Mouse (Mus musculus): ENCODE measurements around the gene Cacna2d3.

GRCm38 (mm10) chr14:29720334-29720911, 1.2 kb downstream of the Cacna2d3 start:
- no peak for TF ChIP-seq CTCF (IDR thresholded peaks at IDR 0.05; ENCODE audit: control insufficient read depth, insufficient read depth, insufficient replicate concordance, low read depth, low read length)
- TF ChIP-seq POLR2A (IDR thresholded peaks at IDR 0.05; ENCODE audit: control insufficient read depth, low read depth, low read length), result no peak

Data from testis, adult 2 months (tissue).